Mouse (Mus musculus): ENCODE measurements at regions not wholly inside any gene's neighbourhood (a gene's known extent, or its start where the extent isn't known, plus 50 kb on each side); places are given as distances from the start of the nearest gene placed in this dataset.
A peak's percentile ranks its signal among the peaks of the same experiment; 100 is the strongest.

DNA sequence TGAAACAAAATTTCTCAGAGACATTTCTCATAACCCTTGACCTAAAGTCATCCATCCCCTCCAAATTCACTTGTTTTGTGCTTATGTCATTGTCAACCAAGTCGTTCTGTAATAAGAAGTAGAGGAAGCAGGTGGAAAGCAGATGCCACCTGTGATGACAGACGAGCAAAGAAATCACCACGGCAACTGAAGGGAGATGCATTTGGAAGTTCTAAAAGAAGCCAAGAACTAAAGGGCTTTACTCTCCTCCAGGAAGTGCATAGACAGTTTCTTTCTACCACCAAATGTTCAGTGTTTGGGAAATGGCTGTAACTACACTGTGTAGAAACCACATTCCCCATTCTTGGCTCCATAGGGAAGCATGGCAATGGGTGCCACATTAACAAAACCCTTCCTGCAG, 317.4 kb downstream of the Gm10184 start:
- no peak overlapping the region for H3K27ac ChIP-seq (replicated peaks; ENCODE audit: low read depth, low read length)
- no peaks in the 10 kb centered on the region for H3K36me3 ChIP-seq (ENCODE audit: control insufficient read depth, insufficient read depth, low read length)
- no peaks in the 10 kb centered on the region for H3K4me1 ChIP-seq (ENCODE audit: control insufficient read depth, insufficient read depth, low read length)
- H3K9me3 ChIP-seq (ENCODE audit: control insufficient read depth, low read length) = no peaks in the 10 kb centered on the region
- DNase-seq (no peak), ATAC-seq (ENCODE audit: low FRiP score, low TSS enrichment) (no peak)
- no peak overlapping the region for H3K4me2 ChIP-seq (ENCODE audit: low read length)
- WGBS = 75% methylated on average over 3 of the region's 3 CpGs
- no peaks in the 10 kb centered on the region for H3K27me3 ChIP-seq (ENCODE audit: control insufficient read depth, insufficient read depth, low read length)
- H3K4me3 ChIP-seq (replicated peaks; ENCODE audit: low read depth, low read length) = no peak overlapping the region
- no peak overlapping the region for H3K9ac ChIP-seq (replicated peaks; ENCODE audit: low read length)

DNA sequence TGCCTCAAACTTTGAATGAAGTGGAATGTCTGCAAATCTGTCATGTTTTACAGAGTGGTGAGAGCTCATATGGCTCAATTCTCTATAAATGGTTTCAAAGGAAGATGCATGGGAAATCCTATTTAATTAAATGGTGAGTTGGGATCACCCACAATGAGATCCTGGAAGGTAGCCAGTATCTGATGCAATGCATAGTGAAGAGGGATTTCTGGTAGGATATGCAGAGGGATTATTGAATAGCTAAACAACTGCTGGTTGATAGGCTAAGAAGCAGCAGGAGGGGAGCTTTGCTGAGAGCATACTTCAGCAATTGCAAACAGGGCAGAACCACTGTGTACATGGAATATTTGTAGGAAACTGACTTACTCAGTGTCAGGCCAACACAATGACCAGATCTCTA, 350.7 kb downstream of the Gm10184 start:
- no peaks in the 10 kb centered on the region for H3K4me1 ChIP-seq (ENCODE audit: control insufficient read depth, insufficient read depth, low read length)
- peak; percentile 57; the same call in 1 of the 2 replicates for ATAC-seq (ENCODE audit: low FRiP score, low TSS enrichment)
- DNase-seq = peak; percentile 58
- H3K9me3 ChIP-seq (ENCODE audit: control insufficient read depth, low read length) = no peaks in the 10 kb centered on the region
- H3K36me3 ChIP-seq (ENCODE audit: control insufficient read depth, insufficient read depth, low read length) = no peaks in the 10 kb centered on the region
- H3K4me2 ChIP-seq (ENCODE audit: low read length) = no peak overlapping the region
- H3K27me3 ChIP-seq (ENCODE audit: control insufficient read depth, insufficient read depth, low read length) = no peaks in the 10 kb centered on the region
- no peak overlapping the region for H3K27ac ChIP-seq (replicated peaks; ENCODE audit: low read depth, low read length)
- H3K9ac ChIP-seq (replicated peaks; ENCODE audit: low read length) = no peak overlapping the region
- H3K4me3 ChIP-seq (replicated peaks; ENCODE audit: low read depth, low read length) = no peak overlapping the region

DNA sequence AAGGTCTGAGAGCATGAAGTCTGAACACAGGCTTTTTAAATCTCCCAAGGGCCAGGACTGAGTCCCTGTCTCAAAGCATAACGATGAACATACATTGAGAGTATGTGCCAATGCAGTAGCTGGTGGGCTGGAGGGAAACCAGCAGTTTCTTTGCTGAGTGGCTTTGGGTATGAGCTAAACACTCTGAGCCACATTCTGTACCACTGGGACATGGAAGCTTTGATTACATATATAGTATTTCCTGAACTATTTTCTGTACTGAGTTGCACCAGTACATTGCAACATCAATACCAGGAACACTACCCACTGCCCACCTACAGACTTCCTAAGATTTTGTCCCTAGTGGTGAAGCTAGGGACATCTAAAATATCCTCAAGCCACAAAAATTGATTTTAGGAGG, 354.3 kb upstream of the Fshr start:
- Histone ChIP-seq H3K4me2 (ENCODE audit: low read length) (no peak overlapping the region), H3K4me1 (ENCODE audit: control insufficient read depth, insufficient read depth, low read length) (0 out of 2 replicates have a peak, but pooled peaks cover 3% of the 10 kb centered on the region), H3K4me3 (replicated peaks; ENCODE audit: low read depth, low read length) (no peak overlapping the region), H3K27me3 (ENCODE audit: control insufficient read depth, insufficient read depth, low read length) (no peaks in the 10 kb centered on the region), H3K9ac (replicated peaks; ENCODE audit: low read length) (no peak overlapping the region), H3K9me3 (ENCODE audit: control insufficient read depth, low read length) (no peaks in the 10 kb centered on the region), H3K36me3 (ENCODE audit: control insufficient read depth, insufficient read depth, low read length) (no peaks in the 10 kb centered on the region), H3K27ac (replicated peaks; ENCODE audit: low read depth, low read length) (no peak overlapping the region)
- DNase-seq (no peak), ATAC-seq (ENCODE audit: low FRiP score, low TSS enrichment) (no peak)
- 64% methylated on average over 1 of the region's 1 CpGs for WGBS

DNA sequence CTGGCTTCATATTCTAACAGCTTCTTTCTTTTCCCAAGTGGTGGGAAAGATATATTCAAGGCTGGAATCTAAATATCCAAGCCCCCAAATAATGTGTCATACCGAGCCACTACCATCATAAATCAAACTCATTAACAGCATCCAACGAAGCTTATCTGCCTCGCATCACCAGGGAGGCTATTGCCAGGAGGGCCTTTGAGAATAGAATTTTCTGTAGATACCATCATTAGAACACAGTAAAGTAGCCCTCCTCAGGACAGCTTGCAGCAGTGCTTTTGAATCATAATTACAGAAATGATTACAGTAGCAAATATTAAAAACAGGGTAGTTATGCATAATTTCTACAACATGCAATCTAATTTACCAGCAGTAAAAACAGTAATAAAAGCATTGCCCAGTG, 353.1 kb upstream of the Fshr start:
- DNase-seq (no peak), ATAC-seq (ENCODE audit: low FRiP score, low TSS enrichment) (no peak)
- no peak overlapping the region for H3K4me3 ChIP-seq (replicated peaks; ENCODE audit: low read depth, low read length)
- 0 out of 2 replicates have a peak, but pooled peaks cover 3% of the 10 kb centered on the region for H3K4me1 ChIP-seq (ENCODE audit: control insufficient read depth, insufficient read depth, low read length)
- H3K27me3 ChIP-seq (ENCODE audit: control insufficient read depth, insufficient read depth, low read length) = no peaks in the 10 kb centered on the region
- no peak overlapping the region for H3K9ac ChIP-seq (replicated peaks; ENCODE audit: low read length)
- H3K9me3 ChIP-seq (ENCODE audit: control insufficient read depth, low read length) = no peaks in the 10 kb centered on the region
- 39% methylated on average over 3 of the region's 3 CpGs for WGBS
- H3K27ac ChIP-seq (replicated peaks; ENCODE audit: low read depth, low read length) = no peak overlapping the region
- H3K36me3 ChIP-seq (ENCODE audit: control insufficient read depth, insufficient read depth, low read length) = no peaks in the 10 kb centered on the region
- no peak overlapping the region for H3K4me2 ChIP-seq (ENCODE audit: low read length)

DNA sequence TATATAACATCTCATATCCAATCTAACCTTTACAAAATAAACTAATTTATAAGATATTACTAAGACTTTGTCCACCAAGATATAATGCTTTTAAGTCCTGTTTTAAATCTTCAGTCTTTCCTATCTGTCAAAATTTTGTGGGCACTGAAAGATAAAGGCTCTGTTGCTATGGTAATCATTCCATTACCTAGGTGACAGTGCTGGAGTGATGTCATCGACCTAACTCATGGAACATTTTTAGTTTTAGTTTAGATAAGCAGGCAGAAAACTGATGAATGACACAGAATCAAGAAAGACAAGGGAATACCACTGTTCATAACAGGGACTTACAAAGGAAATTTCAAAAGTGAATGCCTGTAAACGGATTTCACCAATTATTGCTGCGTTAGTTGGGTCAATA, 350.3 kb upstream of the Fshr start:
- ATAC-seq (ENCODE audit: low FRiP score, low TSS enrichment) (no peak), DNase-seq (peak; percentile 37)
- no peak overlapping the region for H3K4me3 ChIP-seq (replicated peaks; ENCODE audit: low read depth, low read length)
- H3K4me1 ChIP-seq (ENCODE audit: control insufficient read depth, insufficient read depth, low read length) = 0 out of 2 replicates have a peak, but pooled peaks cover 3% of the 10 kb centered on the region
- no peak overlapping the region for H3K9ac ChIP-seq (replicated peaks; ENCODE audit: low read length)
- H3K27ac ChIP-seq (replicated peaks; ENCODE audit: low read depth, low read length) = no peak overlapping the region
- no peaks in the 10 kb centered on the region for H3K36me3 ChIP-seq (ENCODE audit: control insufficient read depth, insufficient read depth, low read length)
- no peaks in the 10 kb centered on the region for H3K9me3 ChIP-seq (ENCODE audit: control insufficient read depth, low read length)
- H3K4me2 ChIP-seq (ENCODE audit: low read length) = no peak overlapping the region
- WGBS = 74% methylated on average over 3 of the region's 3 CpGs
- no peaks in the 10 kb centered on the region for H3K27me3 ChIP-seq (ENCODE audit: control insufficient read depth, insufficient read depth, low read length)

DNA sequence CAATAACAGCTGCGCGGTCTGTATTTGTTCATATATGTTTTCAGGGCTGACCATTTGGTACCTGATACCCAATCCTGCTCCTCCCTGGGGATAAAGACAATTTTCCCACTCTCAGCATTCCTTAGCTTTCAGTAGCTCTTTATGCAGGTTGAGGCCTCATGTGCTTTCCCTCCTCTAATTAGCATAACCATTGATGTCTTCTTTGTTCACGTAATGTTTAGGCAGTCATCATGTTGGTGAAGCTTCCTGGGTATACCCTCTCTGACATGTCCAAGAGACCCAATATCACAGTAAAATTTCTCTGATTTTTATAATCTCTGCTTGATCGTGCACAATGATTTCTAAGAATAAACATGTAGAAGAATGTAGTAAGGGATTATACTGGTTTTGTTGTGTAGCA, 321.4 kb upstream of the Fshr start:
- DNase-seq = no peak
- H3K4me1 ChIP-seq (ENCODE audit: control insufficient read depth, insufficient read depth, low read length) = no peaks in the 10 kb centered on the region
- no peak for ATAC-seq (ENCODE audit: low FRiP score, low TSS enrichment)
- H3K4me2 ChIP-seq (ENCODE audit: low read length) = no peak overlapping the region
- 71% methylated on average over 4 of the region's 4 CpGs for WGBS
- no peak overlapping the region for H3K4me3 ChIP-seq (replicated peaks; ENCODE audit: low read depth, low read length)
- no peak overlapping the region for H3K9ac ChIP-seq (replicated peaks; ENCODE audit: low read length)
- no peaks in the 10 kb centered on the region for H3K9me3 ChIP-seq (ENCODE audit: control insufficient read depth, low read length)
- no peaks in the 10 kb centered on the region for H3K36me3 ChIP-seq (ENCODE audit: control insufficient read depth, insufficient read depth, low read length)
- H3K27ac ChIP-seq (replicated peaks; ENCODE audit: low read depth, low read length) = no peak overlapping the region
- no peaks in the 10 kb centered on the region for H3K27me3 ChIP-seq (ENCODE audit: control insufficient read depth, insufficient read depth, low read length)

DNA sequence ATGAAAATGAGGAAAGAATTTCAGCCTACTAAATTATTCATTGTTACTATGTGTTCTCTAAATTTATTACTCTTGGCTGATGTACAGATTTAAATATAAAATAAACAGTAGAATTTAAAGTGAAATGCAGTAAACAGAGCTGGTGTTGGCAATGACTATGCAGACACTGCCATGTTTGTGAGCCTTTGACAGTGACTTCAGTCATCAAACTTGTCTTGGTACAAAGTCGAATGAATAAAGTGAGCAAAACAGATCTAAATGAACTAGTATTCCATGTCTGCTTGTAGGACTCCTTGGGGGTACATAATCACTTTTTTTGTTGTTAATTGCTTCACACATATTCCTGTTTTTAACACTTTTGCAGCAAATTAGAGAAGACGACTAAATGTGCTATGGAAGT, 318.9 kb upstream of the Fshr start:
- no peaks in the 10 kb centered on the region for H3K9me3 ChIP-seq (ENCODE audit: control insufficient read depth, low read length)
- H3K27me3 ChIP-seq (ENCODE audit: control insufficient read depth, insufficient read depth, low read length) = no peaks in the 10 kb centered on the region
- WGBS = 83% methylated on average over 2 of the region's 2 CpGs
- no peak overlapping the region for H3K4me3 ChIP-seq (replicated peaks; ENCODE audit: low read depth, low read length)
- no peak overlapping the region for H3K9ac ChIP-seq (replicated peaks; ENCODE audit: low read length)
- no peaks in the 10 kb centered on the region for H3K4me1 ChIP-seq (ENCODE audit: control insufficient read depth, insufficient read depth, low read length)
- no peak overlapping the region for H3K4me2 ChIP-seq (ENCODE audit: low read length)
- no peak overlapping the region for H3K27ac ChIP-seq (replicated peaks; ENCODE audit: low read depth, low read length)
- no peak for ATAC-seq (ENCODE audit: low FRiP score, low TSS enrichment)
- no peak for DNase-seq
- no peaks in the 10 kb centered on the region for H3K36me3 ChIP-seq (ENCODE audit: control insufficient read depth, insufficient read depth, low read length)

DNA sequence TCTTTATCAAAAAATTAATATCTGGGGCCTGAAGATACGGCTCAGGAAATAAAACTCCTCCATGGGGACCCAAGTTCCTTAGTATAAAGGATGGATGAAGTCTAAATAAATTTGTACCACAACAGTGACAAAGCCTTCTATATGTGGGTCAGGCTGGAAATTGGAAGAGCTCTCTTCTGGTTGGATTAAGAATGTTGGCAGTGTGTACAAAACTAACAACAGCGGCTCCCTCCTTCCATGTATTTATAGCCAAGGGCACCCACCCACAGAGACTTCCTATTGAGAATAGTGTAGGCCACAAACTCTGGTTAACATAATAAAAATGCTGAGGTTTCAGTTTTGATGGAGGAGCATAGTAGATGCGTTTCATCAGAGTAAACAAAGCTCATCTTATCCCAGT, 304.8 kb upstream of the Fshr start:
- 93% methylated on average over 3 of the region's 3 CpGs for WGBS
- H3K4me3 ChIP-seq (replicated peaks; ENCODE audit: low read depth, low read length) = no peak overlapping the region
- H3K36me3 ChIP-seq (ENCODE audit: control insufficient read depth, insufficient read depth, low read length) = no peaks in the 10 kb centered on the region
- H3K9me3 ChIP-seq (ENCODE audit: control insufficient read depth, low read length) = no peaks in the 10 kb centered on the region
- H3K27ac ChIP-seq (replicated peaks; ENCODE audit: low read depth, low read length) = no peak overlapping the region
- H3K9ac ChIP-seq (replicated peaks; ENCODE audit: low read length) = no peak overlapping the region
- no peak overlapping the region for H3K4me2 ChIP-seq (ENCODE audit: low read length)
- no peaks in the 10 kb centered on the region for H3K27me3 ChIP-seq (ENCODE audit: control insufficient read depth, insufficient read depth, low read length)
- no peak for DNase-seq
- no peaks in the 10 kb centered on the region for H3K4me1 ChIP-seq (ENCODE audit: control insufficient read depth, insufficient read depth, low read length)
- ATAC-seq (ENCODE audit: low FRiP score, low TSS enrichment) = no peak

DNA sequence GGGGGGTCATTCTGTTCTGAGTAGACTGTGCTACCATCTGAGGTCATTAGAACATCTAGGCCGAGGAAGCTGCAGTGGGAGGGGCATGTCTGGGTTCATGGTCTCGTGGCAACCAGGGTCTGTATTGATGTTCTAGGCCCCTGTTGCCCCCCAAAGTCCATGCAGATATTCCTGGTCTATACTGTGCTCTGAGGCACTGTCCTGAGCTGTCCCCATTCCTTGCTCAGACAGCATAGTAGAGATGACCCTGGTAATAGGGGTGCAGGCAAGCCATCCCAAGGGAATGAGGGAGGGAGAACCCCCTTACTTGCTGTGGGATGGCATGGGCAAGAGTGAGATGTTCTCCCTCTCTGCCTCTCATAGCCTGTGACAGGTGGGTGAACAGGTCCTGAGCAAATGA, 293.1 kb upstream of the Fshr start:
- Histone ChIP-seq H3K9ac (replicated peaks; ENCODE audit: low read length) (no peak overlapping the region), H3K4me2 (ENCODE audit: low read length) (no peak overlapping the region), H3K4me3 (replicated peaks; ENCODE audit: low read depth, low read length) (no peak overlapping the region), H3K9me3 (ENCODE audit: control insufficient read depth, low read length) (no peaks in the 10 kb centered on the region), H3K27ac (replicated peaks; ENCODE audit: low read depth, low read length) (no peak overlapping the region), H3K36me3 (ENCODE audit: control insufficient read depth, insufficient read depth, low read length) (no peaks in the 10 kb centered on the region), H3K27me3 (ENCODE audit: control insufficient read depth, insufficient read depth, low read length) (no peaks in the 10 kb centered on the region), H3K4me1 (ENCODE audit: control insufficient read depth, insufficient read depth, low read length) (no peaks in the 10 kb centered on the region)
- WGBS = 80% methylated on average over 2 of the region's 2 CpGs
- DNase-seq = no peak
- no peak for ATAC-seq (ENCODE audit: low FRiP score, low TSS enrichment)

All from midbrain, embryonic 14.5 days (tissue).